Mouse (Mus musculus) telencephalon, adult 2 months (tissue): ENCODE measurements around the gene Mef2d.
A peak's percentile ranks its signal among the peaks of the same experiment; 100 is the strongest.
"Not testable (repeated sequence)": the region's sequence is repeated elsewhere in the genome, so short reads cannot be mapped to it uniquely, and the experiment has no call there.

Source experiments
- DNase-seq: peaks from one replicate; pipeline ENCODE4 v3.0.0-alpha.2; 2011; ENCODE audit warnings: low read depth, low spot score

Gene Mef2d

DNA sequence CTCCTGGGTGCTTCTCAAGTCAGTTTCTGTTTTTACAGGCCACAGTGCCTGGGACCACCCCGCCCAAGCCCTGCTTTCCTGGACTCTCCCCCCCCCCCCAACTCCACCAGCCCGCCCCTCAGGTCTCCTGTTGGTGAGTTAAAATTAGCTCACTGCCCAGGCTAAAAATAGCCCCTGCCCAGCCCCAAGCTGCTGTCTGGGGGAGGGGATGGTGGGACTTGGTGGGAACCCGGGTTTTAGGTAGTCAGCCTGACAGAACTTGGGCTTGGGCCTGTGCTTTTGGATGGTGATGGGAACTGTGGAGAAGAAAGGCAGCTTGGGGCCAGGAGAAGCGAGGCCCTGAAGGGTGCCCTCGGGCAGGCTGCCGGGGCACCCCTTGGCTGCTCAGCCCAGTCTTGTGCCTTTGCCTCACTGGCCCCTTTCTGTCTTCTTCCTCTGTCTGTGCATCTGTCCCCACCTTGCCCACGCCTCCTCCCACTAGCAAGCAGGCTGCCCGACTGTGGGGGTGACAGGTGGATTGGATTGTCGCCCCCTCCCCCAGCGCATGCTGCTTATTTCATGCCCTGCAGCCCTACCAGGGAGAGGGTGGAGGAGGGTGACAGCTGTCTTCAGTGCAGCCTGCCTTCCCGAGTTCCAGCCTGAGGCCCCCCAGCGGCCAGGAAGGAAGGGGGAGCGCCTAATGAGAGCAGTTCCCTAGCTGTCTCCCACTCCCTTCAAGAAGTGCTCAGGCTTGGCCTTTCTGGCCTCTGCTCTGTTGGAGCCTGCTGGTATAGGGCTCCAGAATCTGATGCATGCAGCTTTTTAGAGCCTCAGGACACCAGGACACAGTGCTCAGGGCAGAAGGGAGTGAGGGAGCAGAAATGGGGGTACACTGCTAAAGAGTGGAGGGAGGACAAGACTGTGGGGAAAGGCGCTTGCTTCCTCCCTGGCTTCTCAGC, 8.2 kb downstream of the Mef2d start:
- no peak for DNase-seq

DNA sequence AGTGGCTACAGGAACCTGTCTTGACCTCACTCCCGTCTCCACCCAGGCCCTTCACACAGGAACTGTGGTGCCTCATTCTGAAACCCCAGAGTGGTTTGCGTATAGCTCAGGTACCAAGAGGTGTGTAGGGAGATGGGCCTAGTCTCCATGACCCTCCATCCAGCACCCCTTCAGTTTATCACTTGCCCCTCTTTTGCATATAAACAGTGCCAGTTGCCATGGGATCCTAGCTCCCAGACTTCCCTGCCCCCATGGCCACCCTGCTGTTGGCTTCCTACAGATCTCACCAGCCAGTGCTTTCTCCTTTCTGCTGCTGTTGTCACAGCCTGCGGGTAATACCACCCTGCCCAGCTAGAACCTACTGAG, 8.8 kb downstream of the Mef2d start:
- DNase-seq = no peak

DNA sequence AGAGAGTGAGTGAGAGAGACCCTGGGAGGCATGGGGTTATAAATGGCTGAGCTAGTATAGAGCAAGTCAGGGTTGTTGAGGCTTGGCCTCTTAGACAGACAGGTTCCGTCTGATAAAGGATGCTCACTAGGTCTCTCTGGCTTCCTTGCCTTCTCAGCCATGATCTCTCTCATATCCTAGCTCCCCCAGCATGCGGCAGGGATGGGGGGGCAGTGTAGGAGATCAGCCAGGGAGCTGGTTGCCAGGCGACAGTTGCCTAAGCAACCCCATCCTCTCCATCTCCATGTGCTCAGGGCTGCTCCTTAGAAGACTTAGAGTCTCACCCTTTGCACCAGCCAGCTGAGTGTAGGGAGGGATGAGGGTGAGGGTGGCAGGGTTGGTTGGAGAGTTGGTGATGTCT, 9.9 kb downstream of the Mef2d start:
- peak; percentile 87 for DNase-seq

DNA sequence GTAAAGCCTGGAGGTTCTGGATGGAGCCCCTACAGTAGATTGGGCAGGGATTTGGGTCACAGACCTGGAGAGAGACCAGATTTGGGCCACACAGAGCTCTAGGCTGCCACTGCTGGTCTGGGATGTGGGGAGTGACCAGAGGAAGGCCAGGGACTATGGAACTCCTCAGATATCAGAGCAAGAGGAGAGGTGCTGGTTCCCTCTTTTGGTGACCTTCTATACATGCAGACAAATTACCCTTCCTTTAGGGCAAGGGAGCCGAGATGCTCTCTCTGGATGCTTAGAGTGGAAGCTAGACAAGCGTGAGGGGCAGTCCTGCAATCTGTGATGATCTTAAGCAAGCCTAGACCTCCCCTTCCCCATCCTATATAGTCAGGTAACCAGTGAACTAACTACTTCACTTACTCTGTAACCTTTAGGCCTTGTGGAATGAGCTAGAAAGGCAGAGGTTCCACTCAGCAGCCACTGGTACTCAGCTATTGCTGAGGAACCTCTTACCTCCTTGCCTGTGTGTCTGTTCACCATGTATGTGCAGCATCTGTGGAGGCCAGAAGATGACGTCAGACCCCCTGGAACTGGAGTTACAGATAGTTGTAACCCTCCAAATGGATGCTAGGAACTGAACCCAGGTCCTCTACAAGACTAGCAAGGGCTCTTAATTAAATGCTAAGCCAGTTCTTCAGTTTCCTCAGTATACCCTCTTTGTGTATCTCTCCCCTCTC, 11.3 kb downstream of the Mef2d start:
- DNase-seq = no peak

DNA sequence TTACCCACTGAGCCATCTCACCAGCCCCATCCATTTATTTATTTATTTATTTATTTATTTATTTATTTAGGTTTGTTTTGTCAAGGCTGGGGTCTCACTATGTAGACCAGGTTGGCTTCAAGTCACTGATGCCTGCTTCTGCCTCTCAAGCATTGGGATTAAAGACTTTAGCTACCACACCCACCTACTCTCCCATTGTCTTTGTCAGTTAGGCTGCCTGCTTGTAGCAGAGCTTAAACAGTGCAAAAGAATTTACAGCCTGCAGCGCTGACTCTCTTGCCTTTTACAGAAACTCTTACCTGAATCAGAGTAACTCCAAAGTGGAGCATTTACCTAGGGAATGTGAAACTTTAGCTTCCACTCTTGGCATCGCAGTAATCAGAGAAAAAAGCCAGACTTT, 12.1 kb downstream of the Mef2d start:
- DNase-seq = no peak

DNA sequence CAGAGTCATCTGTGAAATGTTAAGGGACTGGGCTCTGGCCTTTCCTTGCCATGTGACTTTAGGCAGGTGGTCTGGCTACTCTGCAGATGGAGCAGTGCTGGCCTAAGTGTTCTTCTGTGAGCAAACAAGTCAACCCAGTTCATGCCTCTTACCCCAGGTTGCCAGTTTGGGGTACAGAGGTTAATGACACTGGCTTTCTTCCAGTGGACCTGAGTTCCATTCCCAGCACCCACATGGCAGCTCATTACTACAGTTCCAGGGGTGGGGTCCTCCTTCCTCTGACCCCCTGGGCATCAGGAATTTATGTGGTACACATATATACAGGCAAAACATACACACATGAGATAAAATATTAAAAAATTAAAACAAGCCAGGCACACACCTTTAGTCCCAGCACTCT, 14.6 kb downstream of the Mef2d start:
- no peak for DNase-seq

DNA sequence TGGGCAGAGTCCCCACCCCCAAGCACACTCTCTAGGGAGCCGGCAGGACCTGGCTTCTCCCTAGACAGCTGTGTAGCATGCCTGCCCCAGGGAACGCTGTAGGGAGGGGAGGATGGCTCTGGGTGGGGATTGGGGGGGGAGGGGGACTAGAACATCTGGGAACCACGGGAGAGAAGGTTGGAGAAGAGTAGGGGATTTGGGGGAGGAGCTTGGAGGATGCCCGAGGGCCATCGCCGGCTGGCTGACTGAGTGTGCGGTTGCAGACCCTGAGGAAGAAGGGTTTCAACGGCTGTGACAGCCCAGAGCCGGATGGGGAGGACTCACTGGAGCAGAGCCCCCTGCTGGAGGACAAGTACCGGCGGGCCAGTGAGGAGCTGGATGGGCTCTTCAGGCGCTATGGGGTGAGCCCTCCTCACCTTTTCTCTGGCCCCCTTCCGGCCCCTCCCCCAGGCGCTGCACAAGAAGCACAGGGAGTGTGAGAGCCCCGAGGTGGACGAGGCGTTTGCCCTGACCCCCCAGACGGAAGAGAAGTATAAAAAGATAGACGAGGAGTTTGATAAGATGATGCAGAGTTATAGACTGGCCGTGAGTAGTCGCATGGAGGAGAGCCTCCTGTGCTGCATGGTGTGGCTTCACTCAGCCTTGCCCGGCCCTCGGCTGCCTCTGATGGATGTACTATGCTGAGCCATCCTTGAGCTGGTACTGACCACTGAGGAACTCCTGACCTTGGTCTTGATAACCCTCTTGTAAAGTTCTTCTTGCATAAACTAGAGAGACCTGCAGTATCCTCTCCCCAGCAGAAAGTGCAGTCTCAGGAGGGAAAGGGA, 15.8 kb downstream of the Mef2d start:
- DNase-seq = no peak

DNA sequence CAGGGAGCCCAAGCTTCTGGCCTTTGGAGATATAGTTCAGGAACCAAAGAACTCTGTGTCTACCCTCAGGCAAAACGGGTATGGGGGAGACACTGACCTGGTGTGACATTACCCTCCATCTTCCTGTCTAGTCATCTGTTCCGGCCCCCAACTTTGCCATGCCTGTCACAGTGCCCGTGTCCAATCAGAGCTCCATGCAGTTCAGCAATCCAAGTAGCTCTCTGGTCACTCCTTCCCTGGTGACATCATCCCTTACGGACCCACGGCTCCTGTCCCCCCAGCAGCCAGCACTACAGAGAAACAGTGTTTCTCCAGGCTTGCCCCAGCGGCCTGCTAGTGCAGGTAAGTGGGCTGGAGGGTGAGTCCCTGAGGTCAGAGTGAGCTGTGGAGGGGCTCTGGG, 16.8 kb downstream of the Mef2d start:
- no peak for DNase-seq

DNA sequence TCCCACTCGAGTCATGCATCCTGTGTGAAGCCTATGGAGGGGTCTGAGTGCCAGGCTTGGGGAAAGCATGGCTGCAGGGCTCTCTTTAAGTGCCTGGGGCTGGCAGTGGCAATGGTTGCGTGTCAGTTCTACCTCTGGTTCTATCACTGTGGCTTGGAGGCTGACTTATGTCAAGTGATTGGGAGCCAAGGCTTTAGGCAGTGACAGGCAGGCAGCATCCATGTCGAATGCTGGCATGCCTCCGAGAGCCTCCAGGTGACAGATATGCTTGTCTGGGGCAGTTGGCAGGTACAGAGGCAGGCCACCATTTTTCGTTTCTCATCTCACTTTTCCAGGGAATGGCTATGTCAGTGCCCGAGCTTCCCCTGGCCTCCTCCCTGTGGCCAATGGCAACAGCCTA, 18.7 kb downstream of the Mef2d start:
- DNase-seq = no peak

DNA sequence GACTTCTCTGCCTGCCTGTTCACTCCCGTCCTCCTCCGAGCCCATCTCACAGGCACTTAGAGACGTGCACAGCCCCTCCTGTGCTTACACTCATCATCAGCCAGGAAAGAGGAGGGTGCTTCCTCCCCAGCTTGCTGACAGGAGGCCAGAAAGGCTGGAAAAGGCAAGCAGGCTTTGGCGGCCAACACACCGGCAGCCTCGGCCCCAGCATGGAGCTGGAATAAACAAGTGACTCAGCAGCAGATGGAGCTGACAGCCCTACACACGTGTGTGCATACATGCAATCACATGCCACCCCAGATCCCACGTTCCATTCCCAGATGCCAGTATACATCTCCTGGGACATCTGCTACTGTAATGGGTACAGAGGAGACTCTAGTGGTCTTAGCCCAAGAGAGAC, 20.1 kb downstream of the Mef2d start:
- DNase-seq = no peak

DNA sequence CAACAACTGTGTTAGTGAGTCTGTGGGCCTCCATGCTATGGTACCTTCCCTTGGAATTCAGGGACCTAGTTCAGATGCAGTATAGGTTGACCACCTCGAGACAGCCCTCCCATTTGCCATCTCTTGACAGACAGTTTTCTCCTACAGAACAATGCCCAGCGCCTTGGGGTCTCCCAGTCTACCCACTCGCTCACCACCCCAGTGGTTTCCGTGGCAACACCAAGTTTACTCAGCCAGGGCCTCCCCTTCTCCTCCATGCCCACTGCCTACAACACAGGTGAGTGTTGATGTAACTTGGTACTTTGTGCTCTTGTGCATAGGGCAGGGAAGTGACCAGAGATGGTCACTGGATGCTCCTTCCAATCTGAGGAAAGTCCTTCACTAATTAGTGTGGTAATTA, 20.6 kb downstream of the Mef2d start:
- DNase-seq = no peak

DNA sequence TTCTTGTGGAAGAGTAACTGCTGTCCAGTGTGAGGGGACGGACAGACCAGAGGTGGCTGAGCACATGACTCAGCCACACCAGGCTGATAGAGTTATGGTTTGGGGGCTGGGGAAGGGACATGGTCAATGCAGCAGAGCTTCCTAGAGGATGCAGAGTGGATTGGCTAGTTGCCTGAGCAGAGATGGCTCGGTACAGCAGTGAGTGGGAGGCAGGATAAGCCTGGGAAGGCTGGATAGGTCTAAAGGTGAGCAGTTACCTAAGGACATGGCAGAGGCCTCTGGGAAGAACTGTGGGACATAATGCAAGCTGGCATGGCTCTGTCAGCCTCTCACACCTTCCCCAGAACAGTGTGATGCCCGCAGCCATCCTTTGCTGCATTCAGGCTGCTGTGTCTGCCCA, 21.7 kb downstream of the Mef2d start:
- no peak for DNase-seq

DNA sequence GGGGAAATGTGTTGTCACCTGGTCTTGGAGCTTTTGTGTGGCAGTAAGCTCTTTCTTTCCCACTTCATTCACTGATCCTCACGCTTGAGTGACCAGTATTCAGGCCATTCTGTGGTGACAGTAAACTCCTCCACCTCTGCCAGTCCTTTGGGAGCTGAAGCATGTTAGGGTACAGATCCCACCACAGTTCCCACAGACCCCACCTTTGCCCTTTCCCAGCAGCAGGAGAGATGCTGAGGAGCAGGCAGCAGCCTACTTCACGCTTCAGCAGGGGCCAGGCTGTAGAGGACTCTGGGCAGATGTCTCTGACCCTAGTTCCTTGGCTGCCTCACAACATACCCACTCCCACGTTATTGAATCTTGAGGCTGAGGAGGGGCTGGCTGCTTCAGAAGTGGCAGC, 22.1 kb downstream of the Mef2d start:
- DNase-seq = no peak

DNA sequence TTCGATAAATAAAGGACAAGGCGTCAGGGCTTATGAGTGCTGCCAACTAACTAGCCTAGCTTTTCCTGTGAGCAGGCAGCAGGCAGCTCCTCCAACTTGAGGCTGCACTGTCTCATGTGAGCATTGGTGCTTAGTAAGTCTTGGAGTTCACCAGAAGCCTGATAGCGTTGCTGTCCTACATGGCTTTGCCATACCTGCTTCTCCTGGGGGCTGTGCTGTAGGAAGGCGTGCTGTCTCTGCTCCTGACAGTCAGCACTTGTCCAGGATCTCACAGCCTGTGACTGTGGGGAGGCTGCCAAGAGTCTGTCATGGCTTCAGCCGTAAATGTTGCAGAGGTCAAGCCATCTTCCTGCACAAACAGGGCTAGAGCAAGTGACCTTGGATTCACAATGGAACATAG, 23.9 kb downstream of the Mef2d start:
- no peak for DNase-seq

DNA sequence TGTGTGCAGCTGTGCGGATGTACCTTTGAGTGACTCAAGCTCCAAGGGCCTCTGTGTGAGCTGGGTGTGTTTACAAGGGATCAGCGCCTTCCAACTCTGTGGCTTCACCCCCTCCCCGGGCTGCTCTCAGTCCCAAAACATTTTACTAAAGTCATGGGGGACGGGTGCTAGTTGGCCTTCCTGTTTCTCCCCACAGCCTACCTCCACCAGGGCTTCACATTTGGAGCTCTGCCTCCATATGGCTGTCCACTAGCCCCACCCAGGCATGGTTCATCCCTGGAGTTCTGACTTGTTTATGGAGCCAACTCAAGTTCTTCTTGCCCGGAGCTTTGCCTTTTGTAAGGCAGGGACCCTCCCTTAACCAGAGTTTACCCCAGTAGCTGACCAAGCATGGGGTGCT, 28.2 kb downstream of the Mef2d start:
- no peak for DNase-seq

DNA sequence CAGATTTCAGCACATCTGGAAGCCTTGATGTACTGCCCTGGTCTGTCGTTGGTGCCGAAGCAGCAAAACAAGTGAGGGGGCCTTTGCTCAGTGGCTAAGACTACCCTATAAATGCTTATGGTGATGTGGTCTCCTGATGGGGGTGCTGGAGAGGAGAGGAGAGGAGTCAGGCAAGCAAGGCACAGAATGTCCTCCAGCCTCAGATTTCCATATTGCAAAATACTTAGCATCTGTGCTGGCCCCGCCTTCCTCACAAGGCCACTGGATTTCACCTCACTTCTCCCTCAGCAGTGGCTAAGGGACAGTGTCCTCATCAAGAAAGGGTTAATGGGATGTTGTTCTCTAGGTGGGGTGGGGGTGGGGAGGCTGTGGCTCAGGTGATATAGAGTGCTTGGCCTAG, 30.3 kb downstream of the Mef2d start:
- DNase-seq = no peak

DNA sequence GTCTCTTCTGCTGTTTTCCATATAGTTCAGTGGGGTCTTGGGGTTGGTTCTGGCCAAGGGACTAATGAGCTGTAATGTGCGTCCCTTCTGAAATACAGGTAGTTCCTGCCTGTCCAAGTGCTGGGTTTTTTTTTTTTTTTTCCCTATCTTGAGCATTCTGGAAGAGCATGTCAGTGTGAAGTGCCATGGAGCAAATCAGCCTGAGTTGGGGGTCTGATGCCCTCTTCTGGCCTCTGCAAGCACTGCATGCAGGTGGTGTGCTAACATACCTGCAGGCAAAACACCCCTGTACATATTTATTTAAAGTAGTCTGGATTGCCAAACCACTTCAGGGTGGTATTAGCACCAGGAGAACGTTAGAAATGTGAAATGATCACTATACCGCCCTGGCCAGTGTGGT, 31.2 kb downstream of the Mef2d start:
- DNase-seq = no peak

DNA sequence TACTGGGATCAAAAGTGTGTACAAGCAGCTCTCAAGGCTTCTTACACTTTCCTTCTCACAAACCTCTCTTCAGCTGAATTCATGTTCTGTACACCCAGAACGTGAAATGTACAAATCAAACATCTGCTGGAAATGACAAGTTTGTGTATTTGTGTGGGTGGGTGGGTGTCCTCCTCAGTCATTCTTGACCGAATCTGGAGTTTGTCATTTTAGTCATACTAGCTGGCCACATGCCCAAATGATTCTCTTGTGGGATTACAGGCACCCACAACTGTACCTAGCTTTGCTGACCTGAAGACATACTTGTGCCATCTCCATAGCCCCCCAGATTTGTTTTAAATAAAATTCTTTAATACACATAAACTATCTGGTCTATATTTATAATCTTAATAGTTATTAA, 32.7 kb downstream of the Mef2d start:
- no peak for DNase-seq

DNA sequence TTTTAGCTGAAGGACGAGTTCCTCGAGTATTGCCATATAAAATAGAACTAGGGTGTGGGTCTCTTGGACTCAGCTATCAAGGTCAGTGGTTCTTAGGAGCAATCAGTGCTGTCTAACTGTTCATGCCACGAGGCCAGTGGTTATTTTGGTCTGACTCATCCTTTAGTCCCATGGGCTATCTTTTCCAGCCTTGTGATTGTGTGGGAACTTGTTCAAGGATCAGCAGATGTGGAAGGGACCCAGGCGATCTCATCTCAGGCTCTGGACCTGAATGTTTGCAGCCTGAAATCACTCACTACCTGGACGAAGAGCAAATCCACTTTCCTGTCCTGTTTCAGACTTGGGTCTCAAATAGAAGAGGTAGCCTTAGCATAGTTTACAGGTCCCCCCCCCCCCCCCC, 34.9 kb downstream of the Mef2d start:
- no peak for DNase-seq

DNA sequence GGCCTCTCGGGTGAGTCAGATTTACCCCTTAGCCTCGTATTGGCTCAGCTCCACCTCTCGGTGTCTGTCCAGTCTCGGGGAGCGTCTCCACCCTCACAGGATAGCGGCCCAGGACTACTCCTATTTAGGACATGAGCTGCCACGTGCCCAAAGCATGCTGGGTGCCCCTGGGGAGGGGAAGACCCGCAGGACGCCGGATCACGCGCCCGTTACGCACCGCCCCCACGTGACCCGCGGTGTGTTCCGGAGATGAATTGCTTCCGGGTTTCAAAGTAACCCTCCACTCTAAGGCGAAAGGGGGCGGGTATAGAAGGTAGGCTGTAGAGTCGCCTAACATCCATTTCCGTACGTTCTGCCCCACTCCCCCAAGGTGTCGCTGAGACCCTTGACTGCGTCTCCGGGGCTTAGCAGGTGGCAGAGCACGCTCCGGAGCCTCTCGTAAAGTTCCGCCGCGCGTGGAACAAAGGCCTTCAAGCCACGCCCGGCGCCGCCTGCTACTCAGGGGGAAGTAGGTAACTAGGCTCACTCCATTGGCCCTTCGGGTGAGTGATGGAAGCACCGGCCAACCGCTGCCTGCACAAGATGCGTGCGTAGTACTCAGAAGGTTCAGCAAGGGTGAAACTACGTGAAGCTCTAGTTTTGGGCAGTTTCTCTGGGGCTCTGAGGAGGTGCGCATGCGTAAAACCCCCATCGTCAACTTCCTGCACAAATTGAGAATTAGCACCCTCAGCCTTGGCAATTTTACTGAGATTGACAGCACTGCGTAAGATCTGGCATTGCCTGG, 35.6 kb downstream of the Mef2d start:
- peak; percentile 100 for DNase-seq

DNA sequence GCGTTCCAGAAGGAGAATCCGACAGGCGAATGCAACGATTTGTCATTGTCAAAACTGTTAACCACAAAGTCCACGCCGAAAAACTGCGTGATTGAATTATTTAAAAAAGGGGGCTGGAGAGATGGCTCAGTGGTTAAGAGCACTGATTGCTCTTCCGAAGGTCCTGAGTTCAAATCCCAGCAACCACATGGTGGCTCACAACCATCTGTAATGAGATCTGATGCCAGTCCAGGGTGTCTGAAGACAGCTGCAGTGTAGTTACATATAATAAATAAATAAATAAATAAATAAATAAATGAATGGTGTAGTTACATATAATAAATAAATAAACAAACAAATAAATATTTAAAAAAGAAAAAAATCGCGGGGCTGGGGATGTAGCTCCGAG, 36.2 kb downstream of the Mef2d start:
- not testable (repeated sequence) for DNase-seq

DNA sequence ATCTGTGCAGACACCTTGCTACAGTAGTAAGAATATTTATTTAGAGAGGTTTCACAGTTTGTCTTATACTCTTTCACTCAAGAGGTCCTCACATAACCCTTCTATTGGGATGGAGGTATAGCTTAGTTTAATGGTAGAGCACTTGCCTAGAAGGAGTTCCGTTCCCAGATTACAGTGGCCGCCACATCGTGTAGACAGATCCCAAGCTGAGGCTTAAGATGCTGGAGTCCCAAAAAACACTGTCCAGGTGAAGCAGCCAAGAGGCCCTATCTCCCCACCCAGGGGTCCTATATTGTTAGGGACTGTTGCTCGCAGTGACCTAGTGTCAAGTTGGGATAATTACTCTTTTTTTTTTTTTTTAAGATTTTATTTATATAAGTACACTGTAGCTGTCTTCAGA, 36.8 kb downstream of the Mef2d start:
- no peak for DNase-seq
